Mouse (Mus musculus) thymus, postnatal 4 days (tissue): ENCODE results near the gene Pgs1.

Source experiments
- DNase-seq: peaks from one replicate; pipeline ENCODE4 v3.0.0; 2021

Gene Pgs1

GRCm38 (mm10) chr11:117963091-117963793 lies 22.9 kb upstream of the Pgs1 start:
- peak; percentile 99 for DNase-seq

DNA sequence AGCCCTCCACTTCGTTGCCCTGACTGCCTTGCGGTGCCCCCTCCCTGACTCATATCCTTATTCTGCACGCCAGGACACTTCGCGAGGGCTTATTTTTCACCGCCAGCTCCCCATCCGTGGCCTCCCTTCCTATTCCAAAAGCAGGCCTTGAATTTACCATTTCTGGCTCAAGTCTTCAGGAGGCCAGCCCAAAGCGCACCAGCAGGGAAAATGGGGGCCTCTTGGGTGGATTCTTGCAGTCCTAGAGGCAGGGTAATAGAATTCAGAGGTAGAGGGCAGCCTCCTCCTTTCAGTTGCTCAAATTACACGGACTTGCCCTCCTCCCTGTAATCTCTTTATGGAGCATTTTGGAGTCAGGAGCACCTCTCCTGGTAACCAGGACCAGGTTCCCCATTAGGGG lies 22.2 kb upstream of the Pgs1 start:
- DNase-seq, result no peak

DNA sequence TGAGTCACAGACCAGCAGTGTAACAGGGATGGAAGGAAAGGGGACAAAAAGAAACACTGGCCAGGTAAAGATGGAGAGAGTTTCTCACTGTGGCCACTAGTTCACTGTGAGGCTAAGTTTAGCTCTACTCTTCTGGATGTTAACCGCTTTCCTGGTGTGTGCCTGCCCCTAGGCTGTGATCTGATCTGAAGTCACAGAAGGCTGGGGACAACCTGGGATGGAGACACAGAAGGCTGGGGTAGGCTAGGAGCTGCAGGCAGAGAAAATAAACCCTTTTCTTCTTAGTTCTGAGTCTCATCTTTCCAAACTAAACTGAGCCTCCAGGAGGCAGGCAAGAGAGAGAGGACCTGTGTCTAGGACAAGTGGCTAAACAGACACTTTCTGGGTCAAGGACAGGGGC lies 21.8 kb upstream of the Pgs1 start:
- DNase-seq, result peak; percentile 19

GRCm38 (mm10) chr11:117965052-117965451 lies 21.0 kb upstream of the Pgs1 start:
- peak; percentile 16 for DNase-seq

- peak; percentile 54 for DNase-seq
These were observed 20.5 kb upstream of the Pgs1 start for GRCm38 (mm10) chr11:117965561-117965981.

- peak; percentile 30 for DNase-seq
These were observed 19.5 kb upstream of the Pgs1 start for GRCm38 (mm10) chr11:117966506-117967100.

GRCm38 (mm10) chr11:117967249-117968015 lies 18.7 kb upstream of the Pgs1 start:
- no peak for DNase-seq

DNA sequence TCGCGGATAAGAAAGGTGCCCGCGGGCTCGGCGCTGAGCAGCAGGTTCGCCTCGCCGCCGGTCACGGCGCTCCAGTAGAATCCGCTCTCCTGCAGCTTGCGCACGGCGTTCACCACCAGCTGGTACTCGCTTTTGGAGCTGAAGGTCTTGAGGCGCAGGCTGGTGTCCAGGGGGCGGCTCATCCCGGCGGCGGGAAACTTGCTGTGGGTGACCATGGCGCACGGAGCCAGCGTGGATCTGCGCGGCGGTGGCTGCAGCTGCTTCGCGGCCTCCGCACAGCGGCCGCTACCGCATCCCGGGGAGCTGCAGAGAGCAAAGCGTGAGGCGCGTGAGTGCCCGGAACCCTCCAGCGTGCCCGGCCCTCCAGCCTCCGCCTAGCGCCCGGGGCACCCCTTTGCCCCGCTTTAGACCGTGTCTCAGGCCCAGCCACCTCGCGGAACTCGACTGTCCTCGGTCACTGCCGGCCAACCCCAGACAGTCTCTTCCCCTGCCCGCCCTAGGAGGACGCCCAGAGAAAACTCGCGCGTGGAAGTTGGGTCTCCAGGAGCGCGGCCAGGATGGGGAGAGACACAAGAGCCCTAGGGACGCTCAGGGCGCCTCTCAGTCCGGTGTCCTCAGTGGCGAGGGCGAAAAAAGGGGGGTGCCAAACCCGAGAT lies 17.9 kb upstream of the Pgs1 start:
- peak; percentile 74 for DNase-seq

GRCm38 (mm10) chr11:117968716-117969099 lies 17.4 kb upstream of the Pgs1 start:
- no peak for DNase-seq

DNA sequence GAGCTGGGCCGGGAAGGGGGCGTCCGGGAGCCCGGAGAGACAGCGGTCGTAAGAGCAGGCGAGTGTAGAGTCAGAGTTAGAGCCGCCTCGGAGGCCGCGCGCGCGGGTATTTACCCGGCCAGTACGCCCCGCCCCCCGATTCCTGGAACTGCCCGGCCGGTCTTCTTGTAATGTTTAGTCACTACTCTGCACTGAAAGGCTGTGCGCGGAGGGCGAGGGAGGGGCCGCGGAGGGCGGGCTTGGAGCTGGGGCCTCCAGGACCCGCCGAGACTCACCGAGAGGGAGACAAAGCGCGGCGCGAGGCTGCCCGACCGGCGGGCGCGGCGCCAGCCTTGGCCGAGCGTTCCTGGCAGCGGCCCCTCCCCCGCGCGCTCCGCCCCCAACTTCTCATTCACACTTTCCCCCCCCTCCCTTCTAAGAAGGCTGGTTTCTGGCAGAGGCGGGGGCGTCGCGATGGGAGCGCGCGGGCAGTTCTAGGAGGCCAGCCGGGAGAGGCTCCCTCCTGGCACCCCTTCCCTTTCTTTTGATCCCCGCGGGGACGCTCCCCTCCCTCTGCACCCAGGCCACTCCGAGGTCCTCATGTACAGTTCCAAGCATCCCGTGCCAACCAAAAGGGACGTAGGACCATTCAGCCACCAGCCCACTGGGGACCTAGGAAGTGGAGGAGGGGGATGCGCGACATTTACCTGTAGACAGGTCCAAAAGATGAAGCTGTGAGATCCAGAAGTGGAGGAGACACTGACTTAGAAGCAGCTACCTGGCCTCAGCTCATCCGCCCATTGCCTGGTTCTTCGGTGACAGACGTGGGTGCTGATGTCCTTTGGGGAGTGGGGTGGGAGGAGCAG lies 16.8 kb upstream of the Pgs1 start:
- DNase-seq, result peak; percentile 87

GRCm38 (mm10) chr11:117969945-117970872 lies 15.9 kb upstream of the Pgs1 start, which contains the start of gene Socs3:
Socs3 (minus strand) TSS chr11:117970047.
- peak; percentile 99 for DNase-seq

- DNase-seq, result no peak
These were observed 15.0 kb upstream of the Pgs1 start for GRCm38 (mm10) chr11:117971100-117971499.

- no peak for DNase-seq
These were observed 14.3 kb upstream of the Pgs1 start for GRCm38 (mm10) chr11:117971646-117972242.

DNA sequence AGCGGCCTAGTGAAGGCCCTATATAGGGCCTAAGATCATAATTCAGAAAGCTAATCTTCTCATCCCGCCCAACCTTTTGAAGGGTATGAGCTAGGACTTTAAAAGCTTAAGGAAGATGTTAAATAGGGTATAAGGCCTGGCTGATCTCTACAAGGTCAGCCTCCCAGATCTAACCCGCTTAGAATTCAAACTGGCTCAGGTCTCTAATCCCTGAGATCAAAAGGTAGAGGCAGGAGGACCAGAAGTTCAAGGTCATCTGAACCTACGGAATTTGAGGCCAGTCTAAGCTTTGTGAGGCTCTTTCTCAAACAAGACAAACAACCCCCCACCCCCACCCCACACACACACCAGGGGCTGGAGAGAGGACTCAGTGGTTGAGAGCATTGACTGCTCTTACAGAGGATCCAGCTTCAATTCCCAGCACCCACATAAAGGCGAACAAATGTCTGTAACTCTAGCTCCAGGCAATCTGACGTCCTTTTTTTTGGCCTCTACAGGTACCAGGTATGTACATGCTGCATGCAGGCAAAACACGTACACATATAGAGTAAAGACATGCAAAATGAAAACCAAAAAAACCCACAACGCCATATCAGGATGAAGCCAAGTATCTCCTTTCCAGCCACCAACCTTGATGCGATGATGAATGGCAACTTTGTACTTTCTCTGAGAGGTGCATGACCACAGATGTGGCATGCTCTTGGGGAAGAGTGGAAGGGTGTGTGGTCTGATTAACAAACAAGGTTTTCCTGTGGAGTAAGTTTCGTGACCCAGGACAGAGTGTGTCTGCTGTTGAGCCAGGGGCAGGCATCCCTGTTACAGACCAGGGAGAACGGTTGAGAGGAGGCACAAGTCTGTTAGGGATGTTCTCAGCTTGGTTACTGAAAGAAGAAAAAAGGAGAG lies 13.2 kb upstream of the Pgs1 start:
- DNase-seq, result no peak

GRCm38 (mm10) chr11:117973569-117973968 lies 12.5 kb upstream of the Pgs1 start:
- no peak for DNase-seq

DNA sequence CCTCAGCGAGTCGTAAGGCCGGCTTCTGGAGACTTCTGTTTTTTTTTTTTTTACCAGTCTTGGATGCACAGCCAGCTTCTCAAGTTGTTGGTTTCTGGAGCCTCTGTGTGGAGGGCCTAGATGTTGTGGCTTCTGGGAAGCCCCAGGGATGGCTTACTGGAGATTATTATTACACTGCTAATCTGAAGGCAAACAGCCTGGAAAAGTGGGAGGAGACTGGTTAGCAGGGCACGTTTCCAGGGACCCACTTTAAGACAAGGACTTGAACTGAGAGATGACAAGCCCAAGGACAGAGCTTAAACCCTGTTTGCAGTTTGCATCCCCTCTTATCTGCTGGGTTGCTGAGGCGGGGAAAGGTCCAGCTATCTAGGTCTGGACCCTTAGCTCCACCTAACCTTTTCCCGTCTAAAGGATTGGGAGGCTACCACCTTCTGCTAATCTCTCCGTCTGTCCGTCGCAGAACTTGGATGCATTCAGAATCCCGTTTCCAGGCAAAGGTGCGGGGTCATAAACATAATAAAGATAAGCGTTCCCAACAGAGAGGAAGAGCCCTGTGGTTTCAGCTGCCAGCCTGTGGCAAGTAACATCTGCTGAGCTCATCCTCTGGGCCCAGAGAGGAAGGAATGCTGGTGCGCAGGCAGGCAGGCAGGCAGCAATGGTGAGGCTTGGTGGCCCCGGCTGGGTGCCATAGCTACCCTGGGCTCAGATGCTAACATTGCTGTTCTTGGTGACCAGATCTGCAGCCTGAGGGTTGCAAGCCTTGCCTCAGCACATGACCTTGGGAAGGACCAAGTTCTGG lies 11.6 kb upstream of the Pgs1 start:
- peak; percentile 66 for DNase-seq

GRCm38 (mm10) chr11:117975211-117975967 lies 10.7 kb upstream of the Pgs1 start:
- DNase-seq, result no peak

DNA sequence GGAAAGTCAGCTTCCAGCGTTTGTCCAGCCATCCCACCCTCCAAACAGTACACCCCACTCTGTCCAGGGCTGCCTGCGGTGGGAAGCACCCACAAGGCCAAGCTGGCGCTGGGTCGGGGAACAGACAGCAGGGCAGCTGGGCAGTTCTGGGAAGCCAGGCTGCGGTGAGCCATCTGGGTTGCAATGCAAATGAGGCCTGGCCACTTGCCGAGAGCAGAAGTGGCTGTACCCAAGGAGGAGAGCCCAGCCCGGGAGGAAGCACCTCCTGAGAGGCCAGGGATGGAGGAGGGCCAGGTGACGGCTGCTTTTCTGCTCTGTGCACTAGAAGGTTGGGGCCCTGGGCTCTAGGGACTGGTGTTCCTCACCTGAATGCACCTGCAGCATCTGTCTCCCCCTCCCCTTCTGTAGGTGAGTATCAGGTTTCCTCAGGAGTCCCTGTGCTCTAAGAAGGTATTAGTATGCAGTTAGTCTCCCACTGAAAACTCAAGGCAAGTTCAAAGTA lies 10.0 kb upstream of the Pgs1 start:
- no peak for DNase-seq
